Mouse (Mus musculus) cerebellum, adult 2 months (tissue): ENCODE measurements around the gene Cbr1. TPM values are rescaled to one million over a fixed set of nuclear protein-coding genes. Genes with fewer than 3 reads are reported as not detected.

Experiments
- DNase-seq, 2 experiments: peaks; one replicate each; pipeline ENCODE4 v3.0.0; 2021
- H3K27ac ChIP-seq: fragments of 200-500 bp; 2 replicates; pipeline ENCODE4 v1.5.1; 2012; ENCODE audit warnings: low read length, control low read depth, inconsistent platforms; ENCODE audit not compliant: insufficient read depth
- H3K27me3 ChIP-seq: fragments of 200-500 bp; 2 replicates; pipeline ENCODE4 v1.6.1; 2012; ENCODE audit warnings: inconsistent platforms, mild to moderate bottlenecking, low read length, moderate library complexity; ENCODE audit not compliant: control insufficient read depth, insufficient read depth
- H3K4me1 ChIP-seq: fragments of 200-500 bp; 2 replicates; pipeline ENCODE4 v1.6.1; 2011; ENCODE audit warnings: low read length; ENCODE audit not compliant: control insufficient read depth, insufficient read depth
- H3K4me3 ChIP-seq: fragments of 200-500 bp; replicated peaks from 2 replicates; pipeline ENCODE3; 2011; ENCODE audit warnings: mild to moderate bottlenecking, low read depth, low read length, control low read depth; ENCODE audit not compliant: insufficient read depth
- CTCF ChIP-seq: fragments of 200-500 bp; IDR thresholded peaks from 2 replicates; pipeline ENCODE4 v1.5.1; 2011; ENCODE audit warnings: low read depth, mild to moderate bottlenecking, control low read depth, low read length, moderate library complexity, borderline replicate concordance; ENCODE audit not compliant: insufficient read depth
- POLR2A ChIP-seq: fragments of 200-500 bp; IDR thresholded peaks from 2 replicates; pipeline ENCODE4 v1.6.1; 2011; ENCODE audit warnings: low read length, control low read depth, borderline replicate concordance; ENCODE audit not compliant: insufficient read depth
- WGBS: fragments of 180-500 bp; shearing (Covaris S2); methylation state at CpG from one replicate; pipeline ENCODE4 v1.1.7; 2018; 5-methylcytosine and 5-hydroxymethylcytosine counted together
- polyA plus RNA-seq: library from polyadenylated mRNA; depleted of rRNA; stranded (reverse); fragments of >200 nt; gene quantifications from 2 replicates; pipeline ENCODE4 v1.2.3, GENCODE M21; 2012

Cbr1 gene
- polyA plus RNA-seq, 1 experiment, result 121 TPM

DNA sequence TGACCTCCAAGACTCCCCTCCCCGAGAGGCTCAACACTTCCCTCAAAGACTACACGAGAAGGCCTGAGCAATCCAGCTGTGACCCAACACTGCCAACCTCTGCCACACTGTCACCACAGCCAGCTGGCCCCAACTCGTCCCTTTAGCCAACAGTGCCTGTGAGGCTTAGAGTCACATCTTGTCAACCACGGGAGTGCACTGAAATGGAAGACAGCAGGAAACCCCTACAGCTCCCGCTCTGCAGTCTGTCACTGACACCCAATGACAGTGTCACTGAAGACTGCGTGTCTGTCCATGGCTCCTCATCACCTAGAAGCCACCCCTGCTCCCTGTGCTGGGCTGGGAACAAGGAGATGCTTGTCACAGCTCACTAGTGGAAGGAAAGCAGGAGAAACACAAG is 24.5 kb upstream of the Cbr1 start:
- DNase-seq, result no peak
- H3K27me3 ChIP-seq, result no peaks in the 10 kb centered on the region
- WGBS, result 28% methylated on average over 6 of the region's 6 CpGs

DNA sequence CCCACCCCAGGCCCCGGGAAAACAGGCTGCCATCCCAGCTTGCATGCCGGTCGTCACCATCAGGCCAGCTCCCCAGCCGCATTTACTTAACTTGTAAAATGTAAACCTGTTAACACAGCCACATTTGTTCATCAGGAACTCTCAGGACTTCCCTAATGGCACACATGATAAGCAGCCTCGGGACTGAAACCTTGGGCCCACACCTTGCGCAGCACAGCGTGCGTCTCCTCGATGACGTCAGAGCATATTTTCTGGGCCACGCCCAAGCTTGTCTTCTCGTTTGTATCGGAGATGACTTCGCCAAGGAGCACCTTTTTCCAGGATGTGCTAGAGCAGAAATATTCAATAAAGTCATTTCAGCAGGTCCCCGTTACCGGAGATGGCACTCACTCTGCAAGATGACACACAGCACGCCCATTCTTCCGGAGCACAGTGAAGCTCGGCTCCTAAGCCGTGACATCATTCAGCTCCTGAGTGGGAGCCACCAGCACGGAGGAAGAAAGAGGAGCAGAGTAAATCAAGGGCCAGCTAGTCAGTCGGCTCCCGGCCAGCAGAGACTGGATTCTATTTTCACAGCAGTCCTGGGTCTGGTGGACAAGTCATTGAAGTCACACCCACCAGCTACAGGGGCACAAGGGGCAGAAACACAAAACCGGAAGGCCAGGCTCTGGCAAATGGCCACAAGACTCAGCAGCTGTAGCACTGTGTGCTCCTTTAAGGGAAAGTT is 20.5 kb upstream of the Cbr1 start:
- H3K4me1 ChIP-seq, result peaks cover 4% of the 10 kb centered on the region; the same call in 1 of the 2 replicates
- no peak for DNase-seq
- WGBS, result 87% methylated on average over 24 of the region's 24 CpGs
- H3K4me3 ChIP-seq, result no peak overlapping the region
- H3K27ac ChIP-seq, result no peak overlapping the region
- TF ChIP-seq POLR2A, result no peak
- no peak for TF ChIP-seq CTCF
- no peaks in the 10 kb centered on the region for H3K27me3 ChIP-seq

More for the DNA sequence above, 24.5 kb upstream of the Cbr1 start:
- no peak overlapping the region for H3K4me3 ChIP-seq
- no peaks in the 10 kb centered on the region for H3K4me1 ChIP-seq
- no peak overlapping the region for H3K27ac ChIP-seq
- TF ChIP-seq CTCF (no peak), POLR2A (no peak)

- Histone ChIP-seq H3K27me3 (no peaks in the 10 kb centered on the region), H3K4me1 (peaks cover 4% of the 10 kb centered on the region; the same call in 1 of the 2 replicates), H3K27ac (no peak overlapping the region), H3K4me3 (no peak overlapping the region)
- no peak for DNase-seq
- 88% methylated on average over 9 of the region's 9 CpGs for WGBS
- TF ChIP-seq POLR2A (no peak), CTCF (no peak)
Observed at GRCm38 (mm10) chr16:93585703-93586205, 19.9 kb upstream of the Cbr1 start.

GRCm38 (mm10) chr16:93586382-93586781 is 19.3 kb upstream of the Cbr1 start:
- peaks cover 4% of the 10 kb centered on the region; the same call in 1 of the 2 replicates for H3K4me1 ChIP-seq
- H3K27me3 ChIP-seq, result no peaks in the 10 kb centered on the region
- H3K4me3 ChIP-seq, result no peak overlapping the region
- 78% methylated on average over 8 of the region's 8 CpGs for WGBS
- TF ChIP-seq POLR2A (no peak), CTCF (no peak)
- DNase-seq, result no peak
- H3K27ac ChIP-seq, result no peak overlapping the region

- no peak for TF ChIP-seq CTCF
- TF ChIP-seq POLR2A, result no peak
- Histone ChIP-seq H3K4me3 (no peak overlapping the region), H3K27me3 (no peaks in the 10 kb centered on the region), H3K27ac (no peak overlapping the region), H3K4me1 (peaks cover 4% of the 10 kb centered on the region; the same call in 1 of the 2 replicates)
- 58% methylated on average over 4 of the region's 4 CpGs for WGBS
- no peak for DNase-seq
Observed at GRCm38 (mm10) chr16:93588281-93588680, 17.4 kb upstream of the Cbr1 start.

GRCm38 (mm10) chr16:93590915-93591314 is 14.7 kb upstream of the Cbr1 start:
- TF ChIP-seq POLR2A (no peak), CTCF (no peak)
- H3K4me3 ChIP-seq, result no peak overlapping the region
- no peaks in the 10 kb centered on the region for H3K27me3 ChIP-seq

DNA sequence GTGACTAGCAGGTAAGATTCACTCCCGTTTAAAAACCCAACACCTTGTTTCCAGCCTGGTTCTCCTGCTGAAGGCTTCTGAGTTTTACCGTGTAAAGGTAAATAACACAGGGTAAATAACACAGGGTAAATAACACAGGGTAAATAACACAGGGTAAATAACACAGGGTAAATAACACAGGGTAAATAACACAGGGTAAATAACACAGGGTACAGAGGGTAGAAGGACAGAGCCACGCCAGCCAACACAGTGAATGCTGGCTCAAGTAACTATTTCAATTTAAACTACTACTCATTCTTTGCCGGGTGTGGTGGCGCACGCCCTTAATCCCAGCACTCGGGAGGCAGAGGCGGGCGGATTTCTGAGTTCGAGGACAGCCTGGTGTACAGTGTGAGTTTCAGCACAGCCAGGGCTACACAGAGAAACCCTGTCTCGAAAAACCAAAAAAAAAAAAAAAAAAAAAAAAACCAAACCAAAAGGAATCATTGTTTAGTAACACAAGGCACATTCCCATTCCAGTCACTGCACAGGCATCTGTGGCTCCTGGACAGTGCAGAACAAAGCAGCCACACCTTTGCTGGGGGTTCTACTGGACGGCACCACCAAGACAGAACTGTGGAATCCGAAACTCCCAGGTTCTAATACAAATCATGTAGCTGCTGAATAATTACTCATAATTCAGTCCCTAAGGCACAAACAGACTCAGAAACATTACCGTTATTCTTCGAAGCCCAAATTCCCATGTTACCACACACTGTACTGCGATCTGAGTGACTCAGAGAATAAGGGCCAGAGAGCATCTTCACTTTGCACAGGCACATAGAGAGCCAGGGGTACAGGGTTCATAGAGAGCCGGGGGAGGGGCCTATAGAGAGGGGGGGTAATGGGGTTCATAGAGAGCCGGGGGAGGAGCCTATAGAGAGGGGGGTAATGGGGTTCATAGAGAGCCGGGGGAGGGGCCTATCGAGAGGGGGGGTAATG is 13.9 kb upstream of the Cbr1 start:
- no peak for TF ChIP-seq POLR2A
- no peak for TF ChIP-seq CTCF
- peaks cover 4% of the 10 kb centered on the region; the same call in 1 of the 2 replicates for H3K4me1 ChIP-seq
- no peak for DNase-seq
- no peaks in the 10 kb centered on the region for H3K27me3 ChIP-seq
- H3K27ac ChIP-seq, result no peak overlapping the region
- WGBS, result 95% methylated on average over 20 of the region's 20 CpGs
- no peak overlapping the region for H3K4me3 ChIP-seq

More at GRCm38 (mm10) chr16:93590915-93591314, 14.7 kb upstream of the Cbr1 start:
- no peak overlapping the region for H3K27ac ChIP-seq
- 93% methylated on average over 15 of the region's 15 CpGs for WGBS
- peaks cover 4% of the 10 kb centered on the region; the same call in 1 of the 2 replicates for H3K4me1 ChIP-seq
- no peak for DNase-seq
